Comparison of ENCODE assay signal across 10 mouse cellular contexts in the genomic region with DNA sequence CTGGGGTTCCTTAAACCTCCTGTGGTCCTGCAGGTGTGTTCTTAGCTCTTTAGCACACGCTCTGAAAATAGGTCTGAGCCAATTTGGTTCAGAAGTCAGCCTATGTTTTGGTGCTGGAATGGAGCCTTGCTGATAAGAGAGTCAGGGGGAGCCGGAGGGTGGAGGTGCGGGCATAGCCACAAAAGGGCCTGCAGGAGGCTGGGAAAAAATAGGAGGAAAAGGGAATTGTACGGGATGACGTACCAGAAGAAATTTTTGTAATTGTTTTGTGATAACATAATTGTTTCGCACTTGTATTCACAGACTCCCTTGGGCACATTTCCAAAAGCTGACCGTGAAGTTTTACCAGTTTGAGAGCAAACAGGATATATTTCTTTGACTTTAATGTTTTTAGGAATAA. TPM values are rescaled to one million over a fixed set of nuclear protein-coding genes. Genes with fewer than 3 reads are reported as not detected.
DNase-seq lines count a peak whose midpoint lies in the region; ATAC-seq lines count a peak whose summit lies in the region.
"Had no signal": no experiment of that assay in that cellular context is flagged by ENCODE, and none has a peak within 500 bp of the region (broad histone marks: within the 10 kb centered on the region; RNA-seq: fewer than 3 reads in every experiment).

No protein-coding gene starts in this region.

- peak; percentile 98 for DNase-seq in heart, adult 11 months
- no peak for DNase-seq in heart, postnatal 14 days
- DNase-seq in testis, postnatal 14 days (ENCODE audit: low spot score): peak; percentile 56
- no peak for DNase-seq in testis, postnatal 10 days (ENCODE audit: low spot score)
- DNase-seq in heart, postnatal 4 days: peak; percentile 43
- peak; percentile 46 for DNase-seq in skeletal muscle tissue, adult 2 months (ENCODE audit: low read depth, low spot score)
- DNase-seq in thymus, postnatal 4 days: no peak
- DNase-seq: cerebellum, adult 11-12 months; thymus, postnatal 25 days had no signal

- intact Hi-C loops in heart, postnatal 14 days (cut with DNase I): no loop called here

- no peak for ATAC-seq in megakaryocyte, adult 5-6 weeks (ENCODE audit: poor library complexity, severe bottlenecking)

RNA-seq across cellular contexts. Expression of a gene that starts 10.0 kb away (rescaled TPM):
- 10 to 100 TPM; 27.5 to 29.7 TPM for total RNA-seq in heart, postnatal 14 days (2021)
- total RNA-seq in heart, postnatal 4 days (2021): 10 to 100 TPM; 27.6 to 28.3 TPM
- 67.1 and 69.4 TPM in 2 replicates for total RNA-seq in megakaryocyte, adult 5-6 weeks (2015)
- total RNA-seq in megakaryocyte, adult 5-6 weeks (2017): 96.3 and 108 TPM in 2 replicates

Comparison
In these comparisons a context has a peak if more than half of its experiments do, and no peak if none do; other contexts are left out.
1. DNase-seq: peak in heart, adult 11 months (single experiment), testis, postnatal 14 days (single experiment), heart, postnatal 4 days (single experiment) and skeletal muscle tissue, adult 2 months (single experiment); none in heart, postnatal 14 days (0 of 2), testis, postnatal 10 days (single experiment) and thymus, postnatal 4 days (single experiment).